Mouse (Mus musculus) limb, embryonic 14.5 days (tissue): ENCODE measurements around the gene Cd209f. TPM values are rescaled to one million over a fixed set of nuclear protein-coding genes. Genes with fewer than 3 reads are reported as not detected.
"Not testable (repeated sequence)": the region's sequence is repeated elsewhere in the genome, so short reads cannot be mapped to it uniquely, and the experiment has no call there.

ENCODE experiments used
- ATAC-seq: fragments of 200-750 bp; cut with Nextera tagmentation; 2 replicates; pipeline ENCODE4 v1.8.0; 2017; ENCODE audit warnings: low read depth, moderate number of reproducible peaks, moderate TSS enrichment; ENCODE audit not compliant: low FRiP score
- DNase-seq: peaks from one replicate; pipeline ENCODE4 v3.0.0-alpha.2; 2015; ENCODE audit warnings: low spot score
- H3K27ac ChIP-seq: fragments of 300-500 bp; sonication (generic); replicated peaks from 2 replicates; pipeline ENCODE4 v1.5.1; 2014; ENCODE audit warnings: low read depth, mild to moderate bottlenecking, low read length, moderate library complexity, mixed read lengths
- H3K27me3 ChIP-seq: fragments of 300-500 bp; sonication (generic); 2 replicates; pipeline ENCODE4 v1.6.1; 2014; ENCODE audit warnings: low read length, mixed read lengths; ENCODE audit not compliant: control insufficient read depth, insufficient read depth
- H3K36me3 ChIP-seq: fragments of 300-500 bp; sonication (generic); 2 replicates; pipeline ENCODE4 v1.6.1; 2014; ENCODE audit warnings: mild to moderate bottlenecking, low read length, moderate library complexity, mixed read lengths; ENCODE audit not compliant: control insufficient read depth, insufficient read depth
- H3K4me1 ChIP-seq: fragments of 300-500 bp; sonication (generic); 2 replicates; pipeline ENCODE4 v1.6.1; 2014; ENCODE audit warnings: antibody characterized with exemption, low read length, mixed read lengths; ENCODE audit not compliant: control insufficient read depth, insufficient read depth
- H3K4me2 ChIP-seq: fragments of 300-500 bp; sonication (generic); replicated peaks from 2 replicates; pipeline ENCODE4 v1.6.1; 2014; ENCODE audit warnings: low read depth, mild to moderate bottlenecking, low read length, moderate library complexity; ENCODE audit not compliant: severe bottlenecking
- H3K4me3 ChIP-seq: fragments of 300-500 bp; sonication (generic); replicated peaks from 2 replicates; pipeline ENCODE4 v1.5.1; 2014; ENCODE audit warnings: low read length
- H3K9ac ChIP-seq: fragments of 300-500 bp; sonication (generic); 2 replicates; pipeline ENCODE4 v1.6.1; 2014; ENCODE audit warnings: mild to moderate bottlenecking, low read depth, low read length, moderate library complexity; ENCODE audit not compliant: severe bottlenecking
- H3K9me3 ChIP-seq: fragments of 300-500 bp; sonication (generic); 2 replicates; pipeline ENCODE4 v1.6.1; 2016; ENCODE audit warnings: low read length; ENCODE audit not compliant: control insufficient read depth
- POLR2A ChIP-seq: fragments of 200-500 bp; IDR thresholded peaks from 2 replicates; pipeline ENCODE4 v1.8.0; 2012; ENCODE audit warnings: inconsistent platforms, mild to moderate bottlenecking, moderate library complexity, borderline replicate concordance; ENCODE audit not compliant: insufficient read depth, insufficient read length; ENCODE audit errors: extremely low read depth
- WGBS: fragments of 180-500 bp; shearing (Covaris S2); extraction: QIAGEN DNeasy Blood & Tissue Kit; methylation state at CpG from one replicate; pipeline ENCODE4 v1.1.7; 2014; 5-methylcytosine and 5-hydroxymethylcytosine counted together
- polyA plus RNA-seq, 2 experiments: library from polyadenylated mRNA; depleted of rRNA in 1 of 2; stranded (reverse) in 1 of 2; unstranded in 1 of 2; fragments of >200 nt; fragmentation: Nextera tagmentation in 1 of 2; extraction: Ambion mirVana in 1 of 2; gene quantifications; 2 replicates each; pipeline versions ENCODE4 v1.2.1 to v1.2.3; 2012 to 2014

Gene Cd209f
- polyA plus RNA-seq (2012; rRNA removed): 0.09 TPM in 1 of 2 replicates, not detected in the other
- polyA plus RNA-seq (2014; fragmentation: Nextera tagmentation; extraction: Ambion mirVana): not detected in 2 replicates

DNA sequence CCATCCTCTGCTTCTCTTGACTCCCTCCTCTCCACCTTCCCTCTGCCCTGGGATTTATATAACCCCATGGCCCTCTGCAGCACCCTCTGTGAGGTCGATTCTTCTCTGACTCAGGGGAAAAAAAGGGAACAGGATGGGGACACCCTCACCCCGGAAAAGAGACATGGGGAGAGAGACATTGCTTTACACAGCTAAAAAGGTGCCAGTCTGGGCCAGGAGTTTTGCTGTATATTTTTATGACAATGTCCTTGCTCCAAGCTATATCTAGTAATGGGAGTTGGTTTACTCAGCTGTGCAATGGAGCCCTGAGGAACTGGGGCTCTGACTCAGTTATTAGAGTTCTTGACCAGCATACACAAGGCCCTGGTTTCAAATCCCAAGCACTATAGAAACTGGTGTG, at the start of gene Cd209f:
Gene Cd209f, minus strand, starts transcription at position 101 of the 400 bp plus-strand sequence.
- DNase-seq, H3K9ac ChIP-seq, ATAC-seq, H3K4me3 ChIP-seq, H3K9me3 ChIP-seq, H3K4me1 ChIP-seq, H3K36me3 ChIP-seq, H3K27ac ChIP-seq, H3K4me2 ChIP-seq, H3K27me3 ChIP-seq: not testable (repeated sequence)
- 72% methylated on average over 1 of the region's 2 CpGs for WGBS

DNA sequence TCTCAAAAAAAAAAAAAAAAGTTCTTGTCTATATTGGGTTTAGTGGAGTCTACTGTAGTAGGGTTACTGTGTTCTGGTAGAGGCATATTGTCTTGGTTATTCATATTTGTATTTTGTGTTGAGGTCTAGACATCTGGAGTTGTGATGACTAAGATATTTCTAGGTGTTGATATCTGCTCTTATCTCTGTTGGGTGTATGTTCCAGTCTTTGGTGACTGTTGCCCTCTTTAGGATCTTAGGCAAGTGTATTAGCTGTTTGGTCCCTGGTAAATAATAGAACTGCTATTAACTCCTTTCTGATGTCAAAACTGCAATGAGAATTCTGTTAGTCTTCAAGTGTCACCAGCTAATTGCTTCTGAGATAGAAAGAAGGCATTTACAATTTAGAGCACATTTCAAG, 49.2 kb upstream of the Cd209f start:
- H3K36me3 ChIP-seq: no peaks in the 10 kb centered on the region
- no peak overlapping the region for H3K27ac ChIP-seq
- H3K4me3 ChIP-seq: no peak overlapping the region
- 0 out of 2 replicates have a peak, but pooled peaks cover 9% of the 10 kb centered on the region for H3K9me3 ChIP-seq
- DNase-seq: no peak
- TF ChIP-seq POLR2A: no peak
- H3K4me1 ChIP-seq: no peaks in the 10 kb centered on the region
- H3K9ac ChIP-seq: no peak overlapping the region
- no peak for ATAC-seq
- H3K4me2 ChIP-seq: no peak overlapping the region
- no peaks in the 10 kb centered on the region for H3K27me3 ChIP-seq

DNA sequence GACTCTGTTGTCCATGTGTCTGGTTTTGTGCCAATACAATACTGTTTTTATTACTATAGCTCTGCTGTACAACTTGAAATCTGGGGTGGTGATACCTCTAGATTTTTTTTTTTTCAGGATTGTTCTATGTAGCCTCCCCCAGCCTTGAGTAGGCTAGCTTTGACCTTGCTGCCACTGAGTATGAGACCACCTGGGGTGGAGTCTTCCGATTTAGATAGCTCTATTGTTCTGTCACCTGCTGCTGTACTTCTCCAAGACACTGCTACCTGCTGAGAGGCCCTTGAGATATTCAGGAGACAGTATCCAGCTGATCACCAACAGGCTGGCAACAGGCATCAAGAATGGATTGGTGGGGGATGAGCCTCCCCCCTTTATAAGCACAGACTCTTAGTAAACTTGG, 41.6 kb upstream of the Cd209f start:
- 44% methylated on average over 1 of the region's 1 CpGs for WGBS
- ATAC-seq (no peak), DNase-seq (no peak)
- TF ChIP-seq POLR2A: no peak
- no peak overlapping the region for H3K9ac ChIP-seq
- no peak overlapping the region for H3K4me3 ChIP-seq
- no peaks in the 10 kb centered on the region for H3K4me1 ChIP-seq
- H3K27ac ChIP-seq: no peak overlapping the region
- 0 out of 2 replicates have a peak, but pooled peaks cover 5% of the 10 kb centered on the region for H3K9me3 ChIP-seq
- H3K36me3 ChIP-seq: no peaks in the 10 kb centered on the region
- H3K27me3 ChIP-seq: no peaks in the 10 kb centered on the region
- no peak overlapping the region for H3K4me2 ChIP-seq

DNA sequence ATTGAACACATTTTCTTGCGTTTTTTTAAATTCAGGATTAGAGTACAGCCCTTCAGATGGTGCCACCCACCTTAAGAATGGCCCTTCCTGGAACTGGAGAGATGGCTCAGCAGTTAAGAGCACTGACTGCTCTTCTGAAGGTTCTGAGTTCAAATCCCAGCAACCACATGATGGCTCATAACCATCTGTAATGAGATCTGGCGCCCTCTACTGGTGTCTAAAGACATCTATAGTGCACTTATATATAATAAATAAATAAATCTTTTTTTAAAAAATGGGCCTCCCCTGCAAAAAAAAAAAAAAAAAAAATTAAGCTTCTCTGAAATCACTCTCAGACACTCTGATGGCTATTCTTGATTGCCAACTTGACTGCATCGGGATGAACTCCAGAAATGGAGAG, 36.1 kb upstream of the Cd209f start:
- 65% methylated on average over 3 of the region's 3 CpGs for WGBS
- H3K27ac ChIP-seq: no peak overlapping the region
- no peaks in the 10 kb centered on the region for H3K27me3 ChIP-seq
- no peak overlapping the region for H3K4me3 ChIP-seq
- peak; percentile 25 for DNase-seq
- no peak overlapping the region for H3K4me2 ChIP-seq
- no peaks in the 10 kb centered on the region for H3K9me3 ChIP-seq
- H3K4me1 ChIP-seq: no peaks in the 10 kb centered on the region
- no peak for ATAC-seq
- TF ChIP-seq POLR2A: no peak
- no peak overlapping the region for H3K9ac ChIP-seq
- no peaks in the 10 kb centered on the region for H3K36me3 ChIP-seq

DNA sequence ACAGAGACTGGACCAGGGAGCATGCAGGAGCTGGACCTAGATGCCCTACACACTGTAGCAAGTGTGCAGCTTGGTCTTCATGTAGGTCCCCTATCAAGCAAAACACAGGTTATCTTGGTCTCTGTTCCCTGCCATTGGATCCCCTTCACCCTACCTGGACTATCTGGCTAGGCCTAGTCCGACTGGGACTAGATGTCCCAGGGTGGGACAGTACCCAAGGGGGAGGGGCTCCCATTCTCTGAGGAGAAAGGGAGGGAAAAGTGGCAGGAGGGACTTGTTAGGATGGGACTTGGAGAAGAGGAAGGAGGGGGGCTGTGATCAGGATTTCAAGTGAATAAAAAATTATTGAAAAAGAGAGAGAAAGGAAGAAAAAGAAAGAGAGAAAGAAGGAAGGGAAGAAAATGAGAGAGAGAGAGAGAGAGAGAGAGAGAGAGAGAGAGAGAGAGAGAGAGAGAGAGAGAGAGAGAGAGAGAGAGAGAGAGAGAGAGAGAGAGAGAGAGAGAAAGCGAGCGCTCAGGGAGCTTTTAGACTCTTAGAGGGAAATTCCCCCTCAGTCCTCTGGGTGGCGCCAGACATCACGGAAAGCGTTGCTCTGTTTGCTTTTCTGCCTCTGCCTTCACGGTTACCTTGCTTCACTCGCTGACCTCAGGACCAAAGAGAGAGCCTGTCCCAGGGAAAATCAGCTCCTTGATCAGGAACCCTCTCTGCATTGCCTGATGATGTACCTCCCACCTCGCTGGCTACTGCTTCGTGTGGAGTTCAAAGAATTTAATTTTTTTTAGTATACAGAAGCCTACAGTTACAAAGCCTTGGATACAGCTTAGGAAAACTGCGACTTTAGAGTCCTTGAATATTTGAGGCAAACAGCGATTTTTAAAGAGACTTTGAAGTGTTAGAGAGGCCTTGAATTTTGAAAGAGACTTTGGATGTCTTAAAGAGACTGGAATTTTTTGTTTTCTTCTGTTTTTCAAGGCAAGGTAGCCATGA, 34.3 kb upstream of the Cd209f start:
- no peak overlapping the region for H3K9ac ChIP-seq
- DNase-seq (peak; percentile 86), ATAC-seq (no peak; the same call in 1 of the 2 replicates)
- TF ChIP-seq POLR2A: no peak
- no peak overlapping the region for H3K4me2 ChIP-seq
- no peak overlapping the region for H3K27ac ChIP-seq
- no peaks in the 10 kb centered on the region for H3K36me3 ChIP-seq
- no peak overlapping the region for H3K4me3 ChIP-seq
- 12% methylated on average over 12 of the region's 12 CpGs for WGBS
- H3K4me1 ChIP-seq: no peaks in the 10 kb centered on the region
- H3K27me3 ChIP-seq: no peaks in the 10 kb centered on the region
- H3K9me3 ChIP-seq: no peaks in the 10 kb centered on the region
